Mouse (Mus musculus) brain, embryonic 14.5 days (tissue): Measurements from ENCODE around the gene Bdh1.

Experiments used
- CTCF ChIP-seq: fragments of 200-500 bp; IDR thresholded peaks from 2 replicates; pipeline ENCODE4 v1.5.1; 2012; ENCODE audit warnings: inconsistent platforms, mild to moderate bottlenecking, moderate library complexity, borderline replicate concordance; ENCODE audit not compliant: insufficient read depth, insufficient read length; ENCODE audit errors: extremely low read depth
- POLR2A ChIP-seq: fragments of 200-500 bp; IDR thresholded peaks from 2 replicates; pipeline ENCODE4 v1.6.1; 2012; ENCODE audit warnings: mild to moderate bottlenecking, inconsistent platforms, borderline replicate concordance; ENCODE audit not compliant: poor library complexity, insufficient read depth, insufficient read length, severe bottlenecking; ENCODE audit errors: extremely low read depth

GRCm38 (mm10) chr16:31500969-31501750 lies 79.1 kb downstream of the Bdh1 start:
- TF ChIP-seq CTCF, result no peak
- no peak for TF ChIP-seq POLR2A
